Mouse (Mus musculus) ovary, adult 10 weeks (tissue): ENCODE measurements around the gene Tcl1b3. TPM values are rescaled to one million over a fixed set of nuclear protein-coding genes. Genes with fewer than 3 reads are reported as not detected.

ENCODE experiments used
- polyA plus RNA-seq: library from polyadenylated mRNA; stranded (reverse); fragments of 350-450 nt; fragmentation: Illumina TruSeq; extraction: RNeasy Lipid Tissue Mini Kit (QIAGEN cat#74804); gene quantifications from one replicate; pipeline ENCODE4 v1.2.3, GENCODE M21; 2014

The Tcl1b3 gene
- polyA plus RNA-seq = 2.1 TPM

DNA sequence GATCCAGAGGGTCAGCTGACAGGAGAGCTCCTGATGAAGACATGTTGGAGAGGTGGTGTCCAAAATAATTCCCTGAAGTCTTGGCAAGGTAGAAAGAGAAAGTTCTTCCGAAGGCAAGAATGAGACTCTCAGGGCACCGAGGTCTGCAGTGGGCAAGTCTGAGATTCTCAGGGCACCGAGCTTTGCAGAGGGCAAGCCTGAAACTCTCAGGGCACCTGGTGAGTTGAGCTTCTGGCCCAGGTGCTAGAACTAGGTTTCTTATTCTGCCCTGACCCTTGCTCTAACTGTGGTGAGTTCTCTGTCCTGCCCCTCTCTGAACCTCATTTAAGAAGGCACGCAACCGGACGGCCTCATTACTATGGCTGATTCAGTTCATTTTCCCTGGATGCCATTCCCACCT is at the start of gene Tcl1b3:
Tcl1b3 (plus strand) TSS at position 301 of the 400 bp plus-strand sequence.

DNA sequence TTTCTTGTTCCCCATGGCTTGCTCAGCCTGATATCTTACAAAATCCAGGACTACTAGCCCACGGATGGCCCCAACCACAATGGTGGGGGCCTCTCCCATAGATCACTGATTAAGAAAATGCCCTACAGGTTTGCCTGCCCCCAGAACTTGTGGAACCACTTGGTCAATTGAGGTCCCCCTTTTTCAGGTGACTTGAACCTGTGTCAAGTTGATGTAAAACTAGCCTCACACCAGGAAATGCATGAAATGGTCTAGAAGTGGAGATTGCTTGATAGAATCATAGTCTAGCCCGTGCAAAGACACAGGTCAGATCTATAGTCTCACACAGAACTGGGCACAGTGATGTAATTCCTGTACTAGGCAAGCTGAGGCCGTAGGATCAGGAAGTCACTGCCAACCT is 45.1 kb upstream of the Tcl1b3 start, which contains the start of gene Tcl1b2:
Tcl1b2 (plus strand) TSS at position 301 of the 400 bp plus-strand sequence.

DNA sequence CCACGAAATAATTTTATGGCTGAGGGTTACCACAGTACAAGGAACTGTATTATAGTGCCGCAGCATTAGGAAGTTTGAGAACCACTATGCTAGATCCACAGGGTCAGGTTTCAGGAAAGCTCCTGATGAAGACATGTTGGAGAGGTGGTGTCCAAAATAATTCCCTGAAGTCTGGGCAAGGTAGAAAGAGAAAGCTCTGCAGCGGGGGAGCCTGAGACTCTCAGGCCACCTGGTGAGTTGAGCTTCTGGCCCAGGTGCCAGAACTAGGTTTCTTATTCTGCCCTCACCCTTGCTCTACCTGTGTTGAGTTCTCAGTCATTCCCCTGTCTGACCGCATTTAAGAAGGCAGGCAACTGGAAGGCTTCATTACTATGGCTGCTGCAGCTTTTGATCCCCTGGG is 31.5 kb upstream of the Tcl1b3 start, which contains the start of gene Tcl1b1:
Tcl1b1 (plus strand) TSS at position 301 of the 400 bp plus-strand sequence.

DNA sequence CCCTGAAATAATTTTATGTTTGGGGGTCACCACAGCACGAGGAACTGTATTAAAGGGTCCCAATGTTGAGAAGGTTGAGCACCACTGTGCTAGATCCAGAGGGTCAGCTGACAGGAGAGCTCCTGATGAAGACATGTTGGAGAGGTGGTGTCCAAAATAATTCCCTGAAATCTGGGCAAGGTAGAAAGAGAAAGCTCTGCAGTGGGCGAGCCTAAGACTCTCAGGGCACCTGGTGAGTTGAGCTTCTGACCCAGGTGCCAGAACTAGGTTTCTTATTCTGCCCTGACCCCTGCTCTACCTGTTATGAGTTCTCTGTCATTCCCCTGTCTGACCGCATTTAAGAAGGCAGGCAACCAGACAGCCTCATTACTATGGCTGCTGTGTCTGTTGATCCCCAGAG is 14.8 kb upstream of the Tcl1b3 start, which contains the start of gene Tcl1b5:
Tcl1b5 (plus strand) TSS at position 301 of the 400 bp plus-strand sequence.

DNA sequence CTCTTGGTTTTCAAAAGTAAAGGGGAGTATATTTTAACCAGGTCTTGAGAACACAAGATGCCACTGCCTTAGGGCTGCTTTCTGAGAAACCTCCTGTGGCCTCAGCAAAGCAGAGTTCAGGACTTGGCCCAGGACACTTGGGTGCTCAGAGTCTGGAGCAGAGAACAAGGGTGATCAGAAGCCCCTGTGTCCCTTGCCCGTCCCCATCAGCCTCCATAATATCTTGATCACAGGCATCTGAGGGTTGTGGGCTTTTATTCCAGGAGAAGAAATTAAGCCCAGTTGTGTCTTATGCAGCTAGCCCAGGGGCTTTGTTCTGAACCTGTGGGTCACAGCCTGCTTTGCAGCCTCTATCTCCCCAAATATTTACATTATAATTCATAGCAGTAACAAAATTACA is 10.8 kb downstream of the Tcl1b3 start, which contains the start of gene Tcl1b4:
Tcl1b4 (plus strand) TSS at position 301 of the 400 bp plus-strand sequence.

DNA sequence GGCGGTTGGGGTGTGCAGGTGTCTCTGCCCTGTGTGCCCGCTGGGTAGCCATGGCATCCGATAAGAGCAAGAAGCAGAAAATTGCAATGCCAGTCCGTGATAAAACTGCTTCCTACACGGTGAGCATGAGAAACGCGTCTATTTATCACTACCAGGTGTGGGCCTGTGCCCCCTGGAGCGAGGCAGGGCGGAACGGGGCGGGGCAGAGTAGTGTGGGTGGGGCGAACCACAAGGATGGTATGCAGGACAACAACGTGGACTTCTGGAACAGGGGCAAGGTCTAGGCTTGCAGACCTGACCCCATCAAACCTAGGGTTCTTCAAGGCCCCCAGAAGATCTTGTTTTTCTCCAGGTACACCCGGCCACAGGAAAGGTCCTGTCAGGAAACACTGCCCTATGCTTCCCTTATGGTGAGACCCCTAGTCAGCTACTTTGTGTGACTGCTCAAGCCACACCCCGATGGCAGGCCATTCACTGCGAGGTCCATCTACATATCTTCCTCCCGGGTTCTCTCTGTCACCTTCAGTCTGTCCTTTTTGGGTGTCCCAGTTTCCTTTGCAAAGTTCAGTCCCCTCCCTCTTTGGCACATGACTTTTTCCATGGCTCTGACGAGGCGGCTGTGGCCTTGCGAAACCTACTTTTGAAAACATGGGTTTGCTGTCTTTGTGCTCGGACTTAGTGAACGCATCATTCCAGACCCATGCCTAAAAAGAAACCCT is 31.9 kb downstream of the Tcl1b3 start, which contains the start of gene Tcl1:
Tcl1 (minus strand) TSS at position 193 of the 719 bp plus-strand sequence.

Other genes with a start within 250 kb of the Tcl1b3 start
- gene Syne3, start 181.2 kb upstream of the Tcl1b3 start, polyA plus RNA-seq = 1.00 TPM
- 17.2 TPM for gene Glrx5, start 158.4 kb upstream of the Tcl1b3 start, polyA plus RNA-seq
- 3.9 TPM for gene Tcl1b2, start 45.0 kb upstream of the Tcl1b3 start, polyA plus RNA-seq
- gene Tcl1b1, start 31.4 kb upstream of the Tcl1b3 start, polyA plus RNA-seq = 20.6 TPM
- gene Tcl1b5, start 14.7 kb upstream of the Tcl1b3 start, polyA plus RNA-seq = 0.94 TPM
- 3.3 TPM for gene Tcl1b4, start 10.9 kb downstream of the Tcl1b3 start, polyA plus RNA-seq
- 2.0 TPM for gene Tcl1, start 31.8 kb downstream of the Tcl1b3 start, polyA plus RNA-seq
- gene Tunar, start 142.8 kb downstream of the Tcl1b3 start, polyA plus RNA-seq = not detected